Mouse (Mus musculus) urinary bladder, postnatal 25 days (tissue): ENCODE data around the gene Vamp1.

ENCODE experiments used
- DNase-seq: peaks from one replicate; pipeline ENCODE4 v3.0.0; 2022; ENCODE audit warnings: low spot score

The Vamp1 gene

GRCm38 (mm10) chr6:125213129-125213528, 2.2 kb upstream of the Vamp1 start:
- DNase-seq: no peak

- no peak for DNase-seq
Observed at GRCm38 (mm10) chr6:125213715-125214114, 1.6 kb upstream of the Vamp1 start.

- no peak for DNase-seq
Observed at GRCm38 (mm10) chr6:125216898-125217297, 1.5 kb downstream of the Vamp1 start.

- DNase-seq: no peak
Observed at GRCm38 (mm10) chr6:125217899-125218298, 2.5 kb downstream of the Vamp1 start.

GRCm38 (mm10) chr6:125218963-125219362, 3.6 kb downstream of the Vamp1 start:
- DNase-seq: peak; percentile 52

- DNase-seq: no peak
Observed at GRCm38 (mm10) chr6:125221115-125221745, 5.9 kb downstream of the Vamp1 start.

- no peak for DNase-seq
Observed at GRCm38 (mm10) chr6:125222146-125222545, 6.8 kb downstream of the Vamp1 start.

- no peak for DNase-seq
Observed at GRCm38 (mm10) chr6:125222577-125222976, 7.2 kb downstream of the Vamp1 start.

- no peak for DNase-seq
Observed at GRCm38 (mm10) chr6:125225518-125226115, 10.3 kb downstream of the Vamp1 start.

- DNase-seq: no peak
Observed at GRCm38 (mm10) chr6:125230571-125230970, 15.2 kb downstream of the Vamp1 start.

GRCm38 (mm10) chr6:125231117-125232044, 16.0 kb downstream of the Vamp1 start, which contains the start of gene Tapbpl:
Gene Tapbpl, minus strand, starts transcription at chr6:125231860.
- DNase-seq: peak; percentile 47

GRCm38 (mm10) chr6:125232045-125232437, 16.7 kb downstream of the Vamp1 start:
- DNase-seq: no peak

GRCm38 (mm10) chr6:125232516-125232915, 17.2 kb downstream of the Vamp1 start:
- DNase-seq: no peak

GRCm38 (mm10) chr6:125233816-125234519, 18.6 kb downstream of the Vamp1 start:
- DNase-seq: no peak

- DNase-seq: no peak
Observed at GRCm38 (mm10) chr6:125234520-125234828, 19.1 kb downstream of the Vamp1 start.

GRCm38 (mm10) chr6:125236341-125236740, 21.0 kb downstream of the Vamp1 start:
- DNase-seq: no peak

GRCm38 (mm10) chr6:125236782-125237181, 21.4 kb downstream of the Vamp1 start, which contains the start of gene Cd27:
Gene Cd27, minus strand, starts transcription at chr6:125237010.
- DNase-seq: no peak

- DNase-seq: no peak
Observed at GRCm38 (mm10) chr6:125237421-125237820, 22.1 kb downstream of the Vamp1 start.

GRCm38 (mm10) chr6:125238396-125238795, 23.0 kb downstream of the Vamp1 start:
- no peak for DNase-seq

GRCm38 (mm10) chr6:125239547-125239946, 24.2 kb downstream of the Vamp1 start:
- DNase-seq: no peak

- DNase-seq: no peak
Observed at GRCm38 (mm10) chr6:125240617-125241016, 25.3 kb downstream of the Vamp1 start.

GRCm38 (mm10) chr6:125241566-125241965, 26.2 kb downstream of the Vamp1 start:
- no peak for DNase-seq
